Mouse (Mus musculus): ENCODE measurements around the gene Zfp865. TPM values are rescaled to one million over a fixed set of nuclear protein-coding genes. Genes with fewer than 3 reads are reported as not detected.
A peak's percentile ranks its signal among the peaks of the same experiment; 100 is the strongest.
"Not testable (repeated sequence)": the region's sequence is repeated elsewhere in the genome, so short reads cannot be mapped to it uniquely, and the experiment has no call there.

Gene Zfp865
- polyA plus RNA-seq, 1 experiment from 2014 or later = 5.6 TPM

- ATAC-seq (replicated peaks; ENCODE audit: low FRiP score, low read depth) = no peak
- no peak for TF ChIP-seq CTCF (IDR thresholded peaks at IDR 0.05; ENCODE audit: low read depth)
- 70% methylated on average over 1 of the region's 1 CpGs for WGBS
- no peak overlapping the region for H3K9ac ChIP-seq (ENCODE audit: low read depth, low read length)
- peaks cover 80% of the 10 kb centered on the region for H3K36me3 ChIP-seq (ENCODE audit: insufficient read depth, low read length)
- H3K4me3 ChIP-seq (replicated peaks; ENCODE audit: low read depth, low read length) = no peak overlapping the region
- H3K9me3 ChIP-seq (replicated peaks; ENCODE audit: low read length) = no peaks in the 10 kb centered on the region
- H3K27ac ChIP-seq = no peak overlapping the region
- no peak for DNase-seq (ENCODE audit: low spot score)
- no peak overlapping the region for H3K4me2 ChIP-seq (ENCODE audit: low read length)
- no peaks in the 10 kb centered on the region for H3K4me1 ChIP-seq (replicated peaks; ENCODE audit: insufficient read depth, low read length)
- no peaks in the 10 kb centered on the region for H3K27me3 ChIP-seq (ENCODE audit: insufficient read depth, low read length)
Observed at GRCm38 (mm10) chr7:5073586-5073985, 53.4 kb downstream of the Zfp865 start.

- no peaks in the 10 kb centered on the region for H3K4me1 ChIP-seq (replicated peaks; ENCODE audit: insufficient read depth, low read length)
- H3K36me3 ChIP-seq (ENCODE audit: insufficient read depth, low read length) = peaks cover 68% of the 10 kb centered on the region
- no peaks in the 10 kb centered on the region for H3K9me3 ChIP-seq (replicated peaks; ENCODE audit: low read length)
- no peak overlapping the region for H3K4me2 ChIP-seq (ENCODE audit: low read length)
- H3K27ac ChIP-seq = no peak overlapping the region
- no peak overlapping the region for H3K9ac ChIP-seq (ENCODE audit: low read depth, low read length)
- ATAC-seq (replicated peaks; ENCODE audit: low FRiP score, low read depth) = no peak
- WGBS = 91% methylated on average over 5 of the region's 5 CpGs
- no peak for TF ChIP-seq CTCF (IDR thresholded peaks at IDR 0.05; ENCODE audit: low read depth)
- H3K27me3 ChIP-seq (ENCODE audit: insufficient read depth, low read length) = no peaks in the 10 kb centered on the region
- DNase-seq (ENCODE audit: low spot score) = no peak
- no peak overlapping the region for H3K4me3 ChIP-seq (replicated peaks; ENCODE audit: low read depth, low read length)
Observed at GRCm38 (mm10) chr7:5074984-5075383, 54.8 kb downstream of the Zfp865 start.

- Histone ChIP-seq H3K27ac (no peak overlapping the region), H3K4me1 (replicated peaks; ENCODE audit: insufficient read depth, low read length) (no peaks in the 10 kb centered on the region), H3K4me3 (replicated peaks; ENCODE audit: low read depth, low read length) (no peak overlapping the region), H3K4me2 (ENCODE audit: low read length) (no peak overlapping the region), H3K36me3 (ENCODE audit: insufficient read depth, low read length) (peaks cover 50% of the 10 kb centered on the region), H3K9me3 (replicated peaks; ENCODE audit: low read length) (no peaks in the 10 kb centered on the region), H3K27me3 (ENCODE audit: insufficient read depth, low read length) (no peaks in the 10 kb centered on the region), H3K9ac (ENCODE audit: low read depth, low read length) (no peak overlapping the region)
- ATAC-seq (replicated peaks; ENCODE audit: low FRiP score, low read depth) (no peak), DNase-seq (ENCODE audit: low spot score) (no peak)
- no peak for TF ChIP-seq CTCF (IDR thresholded peaks at IDR 0.05; ENCODE audit: low read depth)
- 82% methylated on average over 2 of the region's 2 CpGs for WGBS
Observed at GRCm38 (mm10) chr7:5076931-5077330, 56.8 kb downstream of the Zfp865 start.

GRCm38 (mm10) chr7:5079365-5080009 is 59.3 kb downstream of the Zfp865 start:
- not testable (repeated sequence) for ATAC-seq (replicated peaks; ENCODE audit: low FRiP score, low read depth); DNase-seq (ENCODE audit: low spot score); H3K4me1 ChIP-seq (replicated peaks; ENCODE audit: insufficient read depth, low read length); H3K27me3 ChIP-seq (ENCODE audit: insufficient read depth, low read length); H3K9me3 ChIP-seq (replicated peaks; ENCODE audit: low read length)
- peak overlapping the region; percentile 99 for H3K4me3 ChIP-seq (replicated peaks; ENCODE audit: low read depth, low read length)
- H3K27ac ChIP-seq = peak overlapping the region; percentile 96
- H3K9ac ChIP-seq (ENCODE audit: low read depth, low read length) = peak overlapping the region; percentile 97
- H3K4me2 ChIP-seq (ENCODE audit: low read length) = peak overlapping the region; percentile 61
- WGBS = 39% methylated on average over 9 of the region's 13 CpGs
- H3K36me3 ChIP-seq (ENCODE audit: insufficient read depth, low read length) = peaks cover 38% of the 10 kb centered on the region

- peak within 1 kb of the TSS; percentile 96 for H3K27ac ChIP-seq
- ATAC-seq (replicated peaks; ENCODE audit: low FRiP score, low read depth) (peak; percentile 97), DNase-seq (ENCODE audit: low spot score) (peak; percentile 98)
- H3K4me2 ChIP-seq (ENCODE audit: low read length) = peak within 1 kb of the TSS; percentile 61
- WGBS = under 1% methylated on average over 80 of the region's 81 CpGs
- no peaks in the 10 kb centered on the region for H3K9me3 ChIP-seq (replicated peaks; ENCODE audit: low read length)
- no peaks in the 10 kb centered on the region; the same call in 1 of the 2 replicates for H3K4me1 ChIP-seq (replicated peaks; ENCODE audit: insufficient read depth, low read length)
- peaks cover 41% of the 10 kb centered on the region for H3K36me3 ChIP-seq (ENCODE audit: insufficient read depth, low read length)
- H3K9ac ChIP-seq (ENCODE audit: low read depth, low read length) = peak within 1 kb of the TSS; percentile 97
- no peak for TF ChIP-seq CTCF (IDR thresholded peaks at IDR 0.05; ENCODE audit: low read depth)
- no peaks in the 10 kb centered on the region for H3K27me3 ChIP-seq (ENCODE audit: insufficient read depth, low read length)
- peak within 1 kb of the TSS; percentile 99 for H3K4me3 ChIP-seq (replicated peaks; ENCODE audit: low read depth, low read length)
Observed at GRCm38 (mm10) chr7:5080010-5080751, 60.0 kb downstream of the Zfp865 start, which contains the start of gene Epn1. TSS of gene Epn1 (plus strand) at chr7:5080235.

GRCm38 (mm10) chr7:5080815-5081214 is 60.6 kb downstream of the Zfp865 start:
- Histone ChIP-seq H3K4me1 (replicated peaks; ENCODE audit: insufficient read depth, low read length) (no peaks in the 10 kb centered on the region; the same call in 1 of the 2 replicates), H3K36me3 (ENCODE audit: insufficient read depth, low read length) (peaks cover 45% of the 10 kb centered on the region; the same call in 1 of the 2 replicates), H3K4me3 (replicated peaks; ENCODE audit: low read depth, low read length) (peak overlapping the region; percentile 99), H3K9me3 (replicated peaks; ENCODE audit: low read length) (no peaks in the 10 kb centered on the region), H3K9ac (ENCODE audit: low read depth, low read length) (peak overlapping the region; percentile 97), H3K4me2 (ENCODE audit: low read length) (peak overlapping the region; percentile 61), H3K27ac (peak overlapping the region; percentile 96), H3K27me3 (ENCODE audit: insufficient read depth, low read length) (no peaks in the 10 kb centered on the region)
- ATAC-seq (replicated peaks; ENCODE audit: low FRiP score, low read depth) (no peak), DNase-seq (ENCODE audit: low spot score) (no peak)
- 11% methylated on average over 6 of the region's 6 CpGs for WGBS
- no peak for TF ChIP-seq CTCF (IDR thresholded peaks at IDR 0.05; ENCODE audit: low read depth)

Measured in kidney, postnatal 0 days (tissue).